Mouse (Mus musculus): ENCODE measurements around the gene Herc4.
"Not testable (repeated sequence)": the region's sequence is repeated elsewhere in the genome, so short reads cannot be mapped to it uniquely, and the experiment has no call there.

Herc4 gene

DNA sequence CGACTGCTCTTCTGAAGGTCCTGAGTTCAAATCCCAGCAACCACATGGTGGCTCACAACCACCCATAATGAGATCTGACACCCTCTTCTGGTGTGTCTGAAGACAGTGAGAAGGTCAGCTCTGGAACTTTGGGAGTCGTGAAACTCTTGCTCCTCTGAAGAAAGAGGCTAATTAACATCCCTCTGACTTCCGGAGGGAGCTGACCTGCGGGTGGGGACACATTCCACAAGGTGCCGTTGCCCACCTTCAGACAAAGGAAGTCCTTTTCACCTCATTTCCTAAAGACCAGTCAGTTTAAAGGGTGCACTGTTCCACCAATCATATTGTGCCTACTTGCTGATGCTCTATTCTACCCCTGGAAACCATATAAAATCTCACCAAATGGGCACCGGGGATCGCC is 107.5 kb downstream of the Herc4 start:
- not testable (repeated sequence) for DNase-seq (ENCODE audit: low spot score)

GRCm38 (mm10) chr10:63352111-63352510 is 108.5 kb downstream of the Herc4 start:
- no peak for DNase-seq (ENCODE audit: low spot score)

DNA sequence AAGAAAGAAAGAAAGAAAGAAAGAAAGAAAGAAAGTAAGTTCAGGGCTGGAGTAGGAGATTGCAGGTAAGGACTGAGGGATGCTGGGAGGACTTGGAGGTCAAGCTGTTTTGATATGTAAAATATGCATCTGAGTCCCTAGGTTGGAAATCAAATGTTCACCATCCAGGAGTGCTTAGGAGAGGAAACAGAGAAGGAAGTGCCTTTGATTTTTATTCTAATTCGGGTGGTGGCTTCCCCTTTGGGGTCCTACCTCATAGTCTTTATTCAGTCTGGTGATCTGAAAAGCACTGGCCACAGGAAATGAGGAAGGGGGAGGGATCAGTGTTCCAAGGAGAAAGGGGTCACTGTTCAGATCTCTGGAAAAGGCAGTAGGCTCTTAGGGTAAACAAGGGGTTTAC is 116.9 kb downstream of the Herc4 start:
- DNase-seq (ENCODE audit: low spot score), result no peak

GRCm38 (mm10) chr10:63365918-63366455 is 122.4 kb downstream of the Herc4 start:
- no peak for DNase-seq (ENCODE audit: low spot score)

- no peak for DNase-seq (ENCODE audit: low spot score)
Measured at GRCm38 (mm10) chr10:63367386-63367785, 123.8 kb downstream of the Herc4 start.
